Mouse (Mus musculus): ENCODE results near the gene Gm13289.
"Not testable (repeated sequence)": the region's sequence is repeated elsewhere in the genome, so short reads cannot be mapped to it uniquely, and the experiment has no call there.

The Gm13289 gene

GRCm38 (mm10) chr4:88776622-88777021 lies at the start of gene Gm13289:
Gene Gm13289 (plus strand): TSS chr4:88776922.
- not testable (repeated sequence) for DNase-seq

GRCm38 (mm10) chr4:88727324-88727723 lies 49.4 kb upstream of the Gm13289 start:
- DNase-seq, result peak; percentile 58

GRCm38 (mm10) chr4:88738480-88738879 lies 38.2 kb upstream of the Gm13289 start:
- peak; percentile 71 for DNase-seq

- DNase-seq, result no peak
Observed at GRCm38 (mm10) chr4:88739036-88739435, 37.7 kb upstream of the Gm13289 start.

GRCm38 (mm10) chr4:88741426-88741825 lies 35.3 kb upstream of the Gm13289 start:
- no peak for DNase-seq

GRCm38 (mm10) chr4:88742771-88743371 lies 33.9 kb upstream of the Gm13289 start:
- no peak for DNase-seq

GRCm38 (mm10) chr4:88744207-88744606 lies 32.5 kb upstream of the Gm13289 start:
- no peak for DNase-seq

- no peak for DNase-seq
Observed at GRCm38 (mm10) chr4:88749926-88750325, 26.8 kb upstream of the Gm13289 start.

GRCm38 (mm10) chr4:88754818-88755340 lies 21.8 kb upstream of the Gm13289 start, which contains the start of gene Gm13271:
Gene Gm13271 (plus strand): TSS chr4:88754868.
- peak; percentile 53 for DNase-seq

- not testable (repeated sequence) for DNase-seq
Observed at GRCm38 (mm10) chr4:88756581-88757513, 19.9 kb upstream of the Gm13289 start.

GRCm38 (mm10) chr4:88757628-88758031 lies 19.1 kb upstream of the Gm13289 start:
- DNase-seq, result peak; percentile 90

- not testable (repeated sequence) for DNase-seq
Observed at GRCm38 (mm10) chr4:88758751-88759150, 18.0 kb upstream of the Gm13289 start.

- DNase-seq, result peak; percentile 24
Observed at GRCm38 (mm10) chr4:88759610-88760268, 17.0 kb upstream of the Gm13289 start, which contains the start of gene Gm13283. Gene Gm13283 (plus strand): TSS chr4:88760119.

GRCm38 (mm10) chr4:88760431-88760830 lies 16.3 kb upstream of the Gm13289 start:
- peak; percentile 88 for DNase-seq

GRCm38 (mm10) chr4:88761776-88762175 lies 14.9 kb upstream of the Gm13289 start:
- peak; percentile 66 for DNase-seq

- peak; percentile 16 for DNase-seq
Observed at GRCm38 (mm10) chr4:88762341-88762740, 14.4 kb upstream of the Gm13289 start.

GRCm38 (mm10) chr4:88763384-88764018 lies 13.2 kb upstream of the Gm13289 start:
- DNase-seq, result peak; percentile 78

GRCm38 (mm10) chr4:88773534-88773933 lies 3.2 kb upstream of the Gm13289 start, which contains the start of gene Gm13290:
Gene Gm13290 (plus strand): TSS chr4:88773834.
- not testable (repeated sequence) for DNase-seq

GRCm38 (mm10) chr4:88779550-88779949 lies 2.8 kb downstream of the Gm13289 start, which contains the start of gene Gm13272:
Gene Gm13272 (plus strand): TSS chr4:88779850.
- DNase-seq, result not testable (repeated sequence)

GRCm38 (mm10) chr4:88780320-88780719 lies 3.6 kb downstream of the Gm13289 start:
- DNase-seq, result not testable (repeated sequence)

GRCm38 (mm10) chr4:88781831-88782230 lies 5.1 kb downstream of the Gm13289 start, which contains the start of gene Ifnz:
Gene Ifnz (plus strand): TSS chr4:88782131.
- not testable (repeated sequence) for DNase-seq

GRCm38 (mm10) chr4:88782335-88782734 lies 5.6 kb downstream of the Gm13289 start:
- not testable (repeated sequence) for DNase-seq
